Mouse (Mus musculus): ENCODE measurements around the gene Fgf13.

DNA sequence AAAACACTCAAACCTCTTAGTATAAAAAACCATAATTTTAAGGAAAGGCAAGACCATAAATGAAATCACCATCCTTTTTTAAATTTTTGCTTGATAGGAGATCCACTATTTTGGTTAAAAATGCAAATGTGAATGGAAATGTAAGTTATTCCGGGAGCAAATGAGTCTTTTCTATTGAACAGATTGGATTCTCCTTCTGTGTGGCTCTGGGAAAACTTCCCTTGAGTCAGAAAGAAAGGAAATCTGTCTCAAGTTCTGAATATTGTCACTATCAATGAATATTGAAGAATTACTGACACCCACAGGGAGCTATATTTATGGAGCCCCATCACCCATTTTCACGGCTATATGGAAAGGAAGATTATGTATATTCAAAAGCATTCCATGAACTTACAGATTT, 401.1 kb downstream of the Fgf13 start:
- TF ChIP-seq CTCF (IDR thresholded peaks at IDR 0.05; ENCODE audit: borderline replicate concordance, control insufficient read depth, extremely low read depth, insufficient read depth, low read length, poor library complexity) (no peak), POLR2A (IDR thresholded peaks at IDR 0.05; ENCODE audit: control insufficient read depth, extremely low read depth, insufficient read depth, low read length, poor library complexity) (no peak)

All from thymus, adult 2 months (tissue).